Mouse (Mus musculus) ES-E14 (cell line): Measurements from ENCODE around the gene Psmb9.
"Not testable (repeated sequence)": the region's sequence is repeated elsewhere in the genome, so short reads cannot be mapped to it uniquely, and the experiment has no call there.

ENCODE experiments used
- HCFC1 ChIP-seq: IDR thresholded peaks from 2 replicates; pipeline ENCODE4 v1.6.1; 2012; ENCODE audit warnings: low read length, inconsistent platforms, borderline replicate concordance; ENCODE audit not compliant: insufficient read depth
- ZC3H11A ChIP-seq: IDR thresholded peaks from 2 replicates; pipeline ENCODE4 v1.6.1; 2012; ENCODE audit warnings: low read depth, mild to moderate bottlenecking, inconsistent platforms, low read length, borderline replicate concordance
- ZNF384 ChIP-seq: IDR thresholded peaks from 2 replicates; pipeline ENCODE4 v1.6.1; 2012; ENCODE audit warnings: low read depth, low read length, inconsistent platforms

DNA sequence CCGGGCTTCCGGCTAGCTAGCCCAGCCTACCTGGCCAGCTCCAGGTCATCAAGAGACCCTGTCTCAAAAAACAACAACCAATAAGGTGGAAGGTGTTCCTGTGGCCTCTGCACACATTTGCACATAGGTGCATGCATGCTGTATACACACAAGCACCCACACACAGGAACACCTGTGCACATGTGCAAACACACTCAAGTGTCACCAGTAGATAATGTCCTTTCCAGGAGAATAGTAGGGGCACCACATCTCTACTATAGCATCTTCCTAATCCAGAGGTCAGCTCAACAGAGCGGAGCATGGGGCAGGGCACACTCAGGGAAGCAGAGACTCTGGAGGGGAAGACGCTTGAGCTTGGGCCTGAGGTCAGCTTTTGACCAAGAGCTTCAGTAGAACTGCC is 43.3 kb downstream of the Psmb9 start:
- TF ChIP-seq HCFC1, ZC3H11A, ZNF384: not testable (repeated sequence)
